Mouse (Mus musculus) CH12.LX (cell line): ENCODE measurements around the gene Hcn1. TPM values are rescaled to one million over a fixed set of nuclear protein-coding genes. Genes with fewer than 3 reads are reported as not detected.

Experiments
- DNase-seq: peaks from one replicate; pipeline ENCODE4 v3.0.0-alpha.2; 2013; ENCODE audit errors: extremely low read depth
- H3K27ac ChIP-seq: 2 replicates; pipeline ENCODE4 v1.5.1; 2012; ENCODE audit warnings: low read depth, mild to moderate bottlenecking, control low read depth, moderate library complexity; ENCODE audit not compliant: insufficient read depth
- H3K27me3 ChIP-seq: replicated peaks from 2 replicates; pipeline ENCODE3; 2012; ENCODE audit warnings: inconsistent platforms
- H3K36me3 ChIP-seq, 2 experiments: replicated peaks in 1 of 2; 2 replicates each; pipeline versions ENCODE3 to v1.6.1; 2012; ENCODE audit warnings: inconsistent platforms in 1 of 2, low read length in 1 of 2, mild to moderate bottlenecking in 1 of 2, mixed read lengths in 1 of 2, moderate library complexity in 1 of 2; ENCODE audit not compliant: control insufficient read depth in 1 of 2, insufficient read depth in 1 of 2
- H3K4me1 ChIP-seq, 2 experiments: 2 replicates each; pipeline ENCODE4 v1.6.1; 2012; ENCODE audit warnings: inconsistent platforms in 1 of 2, moderate library complexity in 1 of 2; ENCODE audit not compliant: insufficient read depth in 2 of 2, control insufficient read depth in 1 of 2
- H3K4me2 ChIP-seq: 2 replicates; pipeline ENCODE4 v1.6.1; 2012; ENCODE audit warnings: low read depth, mild to moderate bottlenecking, control low read depth; ENCODE audit not compliant: poor library complexity, insufficient read depth, severe bottlenecking
- H3K4me3 ChIP-seq, 3 experiments: fragments of 150-350 bp in 1 of 3; sonication (generic) in 1 of 3; replicated peaks in 1 of 3; 2 replicates each; pipeline versions ENCODE3 to v1.5.1; 2011 to 2012; ENCODE audit warnings: low read depth in 2 of 3, low read length in 2 of 3, mild to moderate bottlenecking in 2 of 3, moderate library complexity in 2 of 3, control low read depth in 1 of 3, improper control_type of control experiment in 1 of 3, inconsistent platforms in 1 of 3, mixed read lengths in 1 of 3; ENCODE audit not compliant: poor library complexity in 1 of 3
- H3K79me2 ChIP-seq: replicated peaks from 2 replicates; pipeline ENCODE4 v1.6.1; 2012; ENCODE audit warnings: mild to moderate bottlenecking, moderate library complexity; ENCODE audit not compliant: control insufficient read depth, poor library complexity, insufficient read depth, severe bottlenecking; ENCODE audit errors: extremely low read depth
- H3K9ac ChIP-seq: 2 replicates; pipeline ENCODE4 v1.6.1; 2012; ENCODE audit warnings: low read depth, mild to moderate bottlenecking, control low read depth, moderate library complexity; ENCODE audit not compliant: insufficient read depth
- H3K9me3 ChIP-seq: replicated peaks from 2 replicates; pipeline ENCODE3; 2012; ENCODE audit warnings: low read length, inconsistent platforms, mixed read lengths
- CHD2 ChIP-seq: IDR thresholded peaks from 2 replicates; pipeline ENCODE4 v1.6.1; 2011; ENCODE audit warnings: low read length, improper control_type of control experiment
- CTCF ChIP-seq, 2 experiments: IDR thresholded peaks in 1 of 2; conservative IDR thresholded peaks in 1 of 2; 2 replicates each; pipeline ENCODE4 v1.5.1; 2011 to 2012; ENCODE audit warnings: low read depth in 2 of 2, low read length in 2 of 2, improper control_type of control experiment in 1 of 2, inconsistent platforms in 1 of 2, mild to moderate bottlenecking in 1 of 2, moderate library complexity in 1 of 2
- E2F4 ChIP-seq: IDR thresholded peaks from 2 replicates; pipeline ENCODE4 v1.6.1; 2011; ENCODE audit warnings: low read depth, low read length, improper control_type of control experiment; ENCODE audit not compliant: insufficient replicate concordance
- EP300 ChIP-seq: IDR thresholded peaks from 2 replicates; pipeline ENCODE4 v1.6.1; 2011; ENCODE audit warnings: low read length, improper control_type of control experiment
- ETS1 ChIP-seq: conservative IDR thresholded peaks from 2 replicates; pipeline ENCODE4 v1.6.1; 2012; ENCODE audit warnings: low read depth, mild to moderate bottlenecking, inconsistent platforms, low read length, improper control_type of control experiment, moderate library complexity
- KAT2A ChIP-seq: IDR thresholded peaks from 2 replicates; pipeline ENCODE4 v1.6.1; 2012; ENCODE audit warnings: low read length, improper control_type of control experiment, inconsistent platforms; ENCODE audit not compliant: insufficient replicate concordance
- MAFK ChIP-seq: IDR thresholded peaks from 2 replicates; pipeline ENCODE4 v1.6.1; 2011; ENCODE audit warnings: low read length, improper control_type of control experiment; ENCODE audit not compliant: insufficient replicate concordance
- MAX ChIP-seq: IDR thresholded peaks from 2 replicates; pipeline ENCODE4 v1.6.1; 2011; ENCODE audit warnings: low read length, improper control_type of control experiment
- MEF2A ChIP-seq: IDR thresholded peaks from 2 replicates; pipeline ENCODE4 v1.6.1; 2014; ENCODE audit warnings: low read depth, mild to moderate bottlenecking, inconsistent platforms, low read length, improper control_type of control experiment, borderline replicate concordance
- MXI1 ChIP-seq: IDR thresholded peaks from 2 replicates; pipeline ENCODE4 v1.6.1; 2011; ENCODE audit warnings: mild to moderate bottlenecking, low read depth, low read length, improper control_type of control experiment
- NRF1 ChIP-seq: IDR thresholded peaks from 2 replicates; pipeline ENCODE4 v1.6.1; 2014; ENCODE audit warnings: low read depth, mild to moderate bottlenecking, inconsistent platforms, low read length, improper control_type of control experiment, moderate library complexity
- PAX5 ChIP-seq: IDR thresholded peaks from 2 replicates; pipeline ENCODE4 v1.6.1; 2012; ENCODE audit warnings: low read length, inconsistent platforms, mixed read lengths
- POLR2A ChIP-seq: IDR thresholded peaks from 2 replicates; pipeline ENCODE4 v1.6.1; 2011; ENCODE audit warnings: low read depth, mild to moderate bottlenecking, improper control_type of control experiment, low read length
- POLR2AphosphoS2 ChIP-seq: IDR thresholded peaks from 2 replicates; pipeline ENCODE4 v1.6.1; 2011; ENCODE audit warnings: low read depth, low read length, improper control_type of control experiment
- RAD21 ChIP-seq: IDR thresholded peaks from 2 replicates; pipeline ENCODE4 v1.6.1; 2011; ENCODE audit warnings: low read depth, mild to moderate bottlenecking, low read length, improper control_type of control experiment, moderate library complexity
- RCOR1 ChIP-seq: conservative IDR thresholded peaks from 2 replicates; pipeline ENCODE4 v1.6.1; 2012; ENCODE audit warnings: low read depth, mild to moderate bottlenecking, inconsistent platforms, low read length, improper control_type of control experiment
- SMC3 ChIP-seq: IDR thresholded peaks from 2 replicates; pipeline ENCODE4 v1.6.1; 2011; ENCODE audit warnings: low read depth, low read length, improper control_type of control experiment
- TBP ChIP-seq: conservative IDR thresholded peaks from 2 replicates; pipeline ENCODE4 v1.6.1; 2011; ENCODE audit warnings: low read depth, low read length, improper control_type of control experiment
- USF1 ChIP-seq: IDR thresholded peaks from 2 replicates; pipeline ENCODE4 v1.6.1; 2014; ENCODE audit warnings: low read depth, mild to moderate bottlenecking, inconsistent platforms, low read length, improper control_type of control experiment
- USF2 ChIP-seq: conservative IDR thresholded peaks from 2 replicates; pipeline ENCODE4 v1.6.1; 2011; ENCODE audit warnings: low read depth, low read length, improper control_type of control experiment
- ZNF384 ChIP-seq: IDR thresholded peaks from 2 replicates; pipeline ENCODE4 v1.6.1; 2012; ENCODE audit warnings: low read depth, low read length, improper control_type of control experiment, inconsistent platforms
- dilution Hi-C: fragments of 300-500 bp; cut with MboI; formaldehyde crosslinking; loops from 2 replicates; pipeline ENCODE4 v1.14.3; 2020; ENCODE audit warnings: low sequenced_read_pairs; ENCODE audit not compliant: extremely low pct_unique_long_range_greater_than_20kb, extremely low pct_ligation_motif_present
- in situ Hi-C: fragments of 300-500 bp; cut with MboI; formaldehyde crosslinking; loops from 3 replicates; pipeline ENCODE4 v1.14.3; 2019; ENCODE audit warnings: low sequenced_read_pairs, low pct_ligation_motif_present, low pct_unique_long_range_greater_than_20kb, mixed read lengths
- polyA plus RNA-seq: library from polyadenylated mRNA; unstranded; fragments of >175 nt; gene quantifications from 2 replicates; pipeline ENCODE4 v1.2.1, GENCODE M21; 2012; ENCODE audit warnings: low read depth; ENCODE audit not compliant: insufficient read length
- total RNA-seq, 2 experiments: library from RNA; depleted of rRNA; stranded (reverse); fragments of 300-350 nt in 1 of 2; fragments of >200 nt in 1 of 2; gene quantifications; 2 replicates each; pipeline ENCODE4 v1.2.3; 2012 to 2014

The Hcn1 gene
- total and polyA plus RNA-seq, 3 experiments, result not detected

DNA sequence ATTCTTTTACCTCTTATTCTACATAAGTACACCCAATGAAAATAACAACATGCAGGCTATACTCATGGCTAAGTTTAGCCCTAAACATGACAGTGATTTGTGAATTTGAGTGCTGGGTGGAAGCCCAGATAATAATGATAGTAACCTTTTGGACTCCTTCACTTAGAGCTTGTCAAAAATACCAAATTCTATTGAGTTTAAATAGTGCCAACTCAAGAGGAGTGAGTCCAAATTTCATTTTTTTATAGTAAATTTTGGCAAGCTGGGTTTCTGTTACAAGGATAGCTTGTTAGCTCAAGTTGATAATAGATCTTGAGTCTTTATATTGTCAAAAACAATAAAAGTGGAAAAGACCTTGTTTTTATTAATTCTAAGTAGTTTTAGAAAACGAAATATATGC, 190.7 kb downstream of the Hcn1 start:
- no peak overlapping the region for H3K27ac ChIP-seq
- no peaks in the 10 kb centered on the region for H3K9me3 ChIP-seq
- dilution Hi-C loops, result no loop called here
- H3K36me3 ChIP-seq, result no peaks in the 10 kb centered on the region
- no peak overlapping the region for H3K9ac ChIP-seq
- TF ChIP-seq ETS1 (no peak), MAFK (no peak), TBP (no peak), EP300 (no peak), USF2 (no peak), MAX (no peak)
- no peaks in the 10 kb centered on the region for H3K27me3 ChIP-seq
- no peak overlapping the region for H3K4me2 ChIP-seq
- no peak overlapping the region for H3K4me3 ChIP-seq
- DNase-seq, result no peak
- in situ Hi-C loops, result no loop called here
- no peaks in the 10 kb centered on the region for H3K4me1 ChIP-seq
- H3K79me2 ChIP-seq, result no peaks in the 10 kb centered on the region

GRCm38 (mm10) chr13:117801061-117801460, 198.9 kb downstream of the Hcn1 start:
- Histone ChIP-seq H3K27me3 (no peaks in the 10 kb centered on the region), H3K9ac (no peak overlapping the region), H3K27ac (no peak overlapping the region), H3K79me2 (no peaks in the 10 kb centered on the region), H3K36me3 (no peaks in the 10 kb centered on the region), H3K9me3 (peaks cover 2% of the 10 kb centered on the region), H3K4me2 (no peak overlapping the region), H3K4me1 (no peaks in the 10 kb centered on the region), H3K4me3 (no peak overlapping the region)
- dilution Hi-C loops, result no loop called here
- DNase-seq, result no peak
- TF ChIP-seq CTCF (conservative IDR thresholded peaks at IDR 0.05 in 1 of 2, IDR thresholded peaks at IDR 0.05 in 1 of 2; ENCODE audit: low read depth in 2 of 2, low read length in 2 of 2) (peak in 1 of 2 experiments; percentile 27; a peak in 1 of 4 replicates), TBP (no peak), USF1 (no peak), RAD21 (peak; percentile 29), POLR2A (no peak), NRF1 (no peak), MAFK (no peak), ETS1 (no peak), E2F4 (no peak)
- in situ Hi-C loops, result no loop called here

GRCm38 (mm10) chr13:117827628-117828027, 225.5 kb downstream of the Hcn1 start:
- in situ Hi-C loops, result no loop called here
- Histone ChIP-seq H3K27ac (no peak overlapping the region), H3K27me3 (no peaks in the 10 kb centered on the region), H3K4me2 (no peak overlapping the region), H3K9ac (no peak overlapping the region), H3K36me3 (no peaks in the 10 kb centered on the region), H3K4me3 (no peak overlapping the region), H3K79me2 (no peaks in the 10 kb centered on the region), H3K9me3 (no peaks in the 10 kb centered on the region), H3K4me1 (no peaks in the 10 kb centered on the region)
- TF ChIP-seq POLR2AphosphoS2 (no peak), PAX5 (no peak), MXI1 (no peak), CTCF (conservative IDR thresholded peaks at IDR 0.05 in 1 of 2, IDR thresholded peaks at IDR 0.05 in 1 of 2; ENCODE audit: low read depth in 2 of 2, low read length in 2 of 2) (no peak), POLR2A (no peak), E2F4 (no peak), ZNF384 (no peak), TBP (no peak), USF2 (no peak), CHD2 (no peak), ETS1 (no peak), RCOR1 (no peak), KAT2A (no peak), MEF2A (no peak), SMC3 (no peak), EP300 (no peak), MAFK (no peak)
- dilution Hi-C loops, result no loop called here
- DNase-seq, result no peak
